Mouse (Mus musculus): ENCODE measurements around the gene Mrm2.

- TF ChIP-seq CTCF (IDR thresholded peaks at IDR 0.05; ENCODE audit: low read depth, low read length) (no peak), POLR2A (IDR thresholded peaks at IDR 0.05; ENCODE audit: borderline replicate concordance, low read depth, low read length) (no peak)
These were observed 40.0 kb upstream of the Mrm2 start for GRCm38 (mm10) chr5:140371671-140372070.

Data from bone marrow macrophage, adult 2 months (primary cell).